Mouse (Mus musculus) heart, postnatal 4 days (tissue): ENCODE measurements around the gene Kdm2b. TPM values are rescaled to one million over a fixed set of nuclear protein-coding genes. Genes with fewer than 3 reads are reported as not detected.
A peak's percentile ranks its signal among the peaks of the same experiment; 100 is the strongest.

Experiments used
- DNase-seq: peaks from one replicate; pipeline ENCODE4 v3.0.0; 2021
- total RNA-seq, 2 experiments: library from RNA; stranded (reverse); gene quantifications; 2 replicates each; pipeline ENCODE4 v1.2.3; 2021

Kdm2b gene
- 10 to 100 TPM; 27.7 to 29.5 TPM for total RNA-seq

GRCm38 (mm10) chr5:122989551-122990330 is at the start of gene Kdm2b:
Gene Kdm2b (minus strand): TSS chr5:122989823.
- DNase-seq, result peak; percentile 7

- DNase-seq, result peak; percentile 84
Observed at GRCm38 (mm10) chr5:123039120-123039752, 49.6 kb upstream of the Kdm2b start.

GRCm38 (mm10) chr5:123038115-123038514 is 48.5 kb upstream of the Kdm2b start:
- DNase-seq, result no peak

GRCm38 (mm10) chr5:123035564-123035963 is 45.9 kb upstream of the Kdm2b start:
- DNase-seq, result no peak

GRCm38 (mm10) chr5:123035089-123035488 is 45.5 kb upstream of the Kdm2b start:
- no peak for DNase-seq

GRCm38 (mm10) chr5:123033646-123034160 is 44.1 kb upstream of the Kdm2b start:
- DNase-seq, result no peak

GRCm38 (mm10) chr5:123031312-123031711 is 41.7 kb upstream of the Kdm2b start:
- no peak for DNase-seq

- DNase-seq, result no peak
Observed at GRCm38 (mm10) chr5:123029729-123030128, 40.1 kb upstream of the Kdm2b start.

- DNase-seq, result no peak
Observed at GRCm38 (mm10) chr5:123027436-123027835, 37.8 kb upstream of the Kdm2b start.

- no peak for DNase-seq
Observed at GRCm38 (mm10) chr5:123026414-123026813, 36.8 kb upstream of the Kdm2b start.

GRCm38 (mm10) chr5:123024965-123025573 is 35.4 kb upstream of the Kdm2b start:
- no peak for DNase-seq

- DNase-seq, result no peak
Observed at GRCm38 (mm10) chr5:123024312-123024711, 34.7 kb upstream of the Kdm2b start.

GRCm38 (mm10) chr5:123023049-123023448 is 33.4 kb upstream of the Kdm2b start:
- peak; percentile 35 for DNase-seq

GRCm38 (mm10) chr5:123021438-123021837 is 31.8 kb upstream of the Kdm2b start:
- no peak for DNase-seq

- no peak for DNase-seq
Observed at GRCm38 (mm10) chr5:123020426-123020825, 30.8 kb upstream of the Kdm2b start.

- DNase-seq, result peak; percentile 29
Observed at GRCm38 (mm10) chr5:123019336-123020016, 29.9 kb upstream of the Kdm2b start.

- no peak for DNase-seq
Observed at GRCm38 (mm10) chr5:123017504-123017903, 27.9 kb upstream of the Kdm2b start.

GRCm38 (mm10) chr5:123015915-123016314 is 26.3 kb upstream of the Kdm2b start:
- no peak for DNase-seq

- peak; percentile 99 for DNase-seq
Observed at GRCm38 (mm10) chr5:123014753-123015701, 25.4 kb upstream of the Kdm2b start, which contains the start of gene Orai1. Gene Orai1 (plus strand): TSS chr5:123015074.

GRCm38 (mm10) chr5:123013599-123014315 is 24.1 kb upstream of the Kdm2b start:
- DNase-seq, result peak; percentile 78

- DNase-seq, result no peak
Observed at GRCm38 (mm10) chr5:123011705-123012104, 22.1 kb upstream of the Kdm2b start.
